Mouse (Mus musculus): ENCODE results near the gene Sema3f. TPM values are rescaled to one million over a fixed set of nuclear protein-coding genes. Genes with fewer than 3 reads are reported as not detected.

Sema3f gene
- total RNA-seq (2021): 22.8 and 25.9 TPM in 2 replicates
- long read RNA-seq, experiment 1, partial matches to known transcripts: 1 of 7 reads
- long read RNA-seq, experiment 1, other reads (novel, unspliced or antisense): 6 of 7 reads
- long read RNA-seq, experiment 2, partial matches to known transcripts: 5 of 12 reads
- long read RNA-seq, experiment 2, other reads (novel, unspliced or antisense): 7 of 12 reads

- DNase-seq: peak; percentile 89
Observed at GRCm38 (mm10) chr9:107709697-107710483, at the start of gene Sema3f. Gene Sema3f (minus strand): TSS chr9:107710475.

GRCm38 (mm10) chr9:107759593-107759992 is 49.3 kb upstream of the Sema3f start:
- DNase-seq: no peak

DNA sequence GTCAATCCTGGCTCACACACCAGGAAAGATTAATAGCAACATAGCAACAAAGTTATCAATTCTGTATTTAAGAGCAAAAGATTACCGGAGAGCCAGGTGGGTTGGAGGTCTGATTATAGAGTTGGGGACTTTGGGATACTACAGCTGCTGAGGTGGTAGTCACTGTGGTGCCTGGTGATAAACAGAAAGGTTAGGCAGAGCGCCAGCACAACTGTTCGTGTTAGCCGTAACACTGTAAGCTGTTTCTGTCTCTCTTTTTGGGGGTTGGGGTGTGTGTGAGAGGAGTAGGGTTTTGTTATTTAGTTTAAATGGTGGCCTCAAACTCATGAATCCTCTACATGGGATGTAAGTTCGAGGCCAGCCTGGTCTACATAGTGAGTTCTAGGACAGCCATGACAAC is 40.1 kb upstream of the Sema3f start:
- DNase-seq: no peak

GRCm38 (mm10) chr9:107748063-107748462 is 37.8 kb upstream of the Sema3f start:
- DNase-seq: no peak

- no peak for DNase-seq
Observed at GRCm38 (mm10) chr9:107747310-107747709, 37.0 kb upstream of the Sema3f start.

- peak; percentile 24 for DNase-seq
Observed at GRCm38 (mm10) chr9:107746679-107747078, 36.4 kb upstream of the Sema3f start.

GRCm38 (mm10) chr9:107744061-107744460 is 33.8 kb upstream of the Sema3f start:
- no peak for DNase-seq

DNA sequence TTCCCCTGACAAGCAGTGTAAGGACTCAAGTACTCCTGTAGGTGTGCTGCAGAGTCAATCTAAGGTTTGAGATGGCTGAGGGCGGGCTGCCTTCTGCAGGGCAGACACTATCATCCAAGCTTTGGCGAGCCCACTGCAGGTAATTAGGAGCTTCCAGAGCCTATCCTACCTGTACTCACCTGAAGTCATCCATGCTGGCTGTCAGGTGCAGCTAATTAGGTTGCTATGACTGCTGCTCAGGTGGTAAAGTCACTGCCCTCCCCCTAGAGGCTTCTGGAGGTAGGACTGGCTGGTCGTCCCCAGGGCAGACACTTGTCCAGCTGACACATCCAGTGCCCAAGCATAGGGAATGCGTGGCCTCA is 28.5 kb upstream of the Sema3f start:
- peak; percentile 59 for DNase-seq

GRCm38 (mm10) chr9:107738020-107738840 is 28.0 kb upstream of the Sema3f start:
- peak; percentile 92 for DNase-seq

DNA sequence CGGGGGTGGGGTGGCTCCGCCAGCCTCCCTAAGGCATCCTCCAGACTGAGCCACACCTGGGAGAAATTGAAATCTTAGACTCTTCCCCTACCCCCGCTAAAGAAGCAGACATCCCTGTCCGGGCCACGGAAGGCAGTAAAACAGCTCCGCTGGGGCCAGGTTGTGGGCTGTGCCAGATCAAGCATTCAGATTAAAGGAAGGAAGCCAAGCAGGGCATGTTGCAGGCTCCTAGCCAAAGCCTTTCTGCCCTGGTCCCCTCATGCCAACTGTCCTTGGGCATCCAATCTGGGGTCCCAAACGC is 25.9 kb upstream of the Sema3f start:
- peak; percentile 26 for DNase-seq

- DNase-seq: no peak
Observed at GRCm38 (mm10) chr9:107735356-107736184, 25.3 kb upstream of the Sema3f start.

DNA sequence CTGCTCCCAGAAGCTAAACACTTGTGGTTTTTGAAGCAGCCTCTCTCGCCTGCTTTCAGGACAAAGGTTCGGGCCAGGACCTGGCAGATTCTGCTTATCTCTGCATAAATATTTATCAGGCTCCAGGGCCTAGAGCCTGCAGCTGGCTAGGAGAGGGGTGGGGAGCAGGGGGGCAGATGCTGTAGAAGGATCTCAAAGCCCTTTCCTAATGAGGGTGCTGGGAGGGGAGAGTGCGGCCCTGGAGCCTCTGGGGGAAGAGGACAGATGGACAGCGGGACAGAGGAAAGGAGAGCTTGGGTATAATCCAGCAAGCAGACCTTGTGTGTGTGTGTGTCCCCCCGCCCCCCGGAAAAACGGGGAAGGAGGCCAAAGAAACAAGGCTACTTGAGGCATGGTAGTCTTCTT is 24.3 kb upstream of the Sema3f start:
- no peak for DNase-seq

GRCm38 (mm10) chr9:107729709-107730108 is 19.4 kb upstream of the Sema3f start:
- DNase-seq: no peak

DNA sequence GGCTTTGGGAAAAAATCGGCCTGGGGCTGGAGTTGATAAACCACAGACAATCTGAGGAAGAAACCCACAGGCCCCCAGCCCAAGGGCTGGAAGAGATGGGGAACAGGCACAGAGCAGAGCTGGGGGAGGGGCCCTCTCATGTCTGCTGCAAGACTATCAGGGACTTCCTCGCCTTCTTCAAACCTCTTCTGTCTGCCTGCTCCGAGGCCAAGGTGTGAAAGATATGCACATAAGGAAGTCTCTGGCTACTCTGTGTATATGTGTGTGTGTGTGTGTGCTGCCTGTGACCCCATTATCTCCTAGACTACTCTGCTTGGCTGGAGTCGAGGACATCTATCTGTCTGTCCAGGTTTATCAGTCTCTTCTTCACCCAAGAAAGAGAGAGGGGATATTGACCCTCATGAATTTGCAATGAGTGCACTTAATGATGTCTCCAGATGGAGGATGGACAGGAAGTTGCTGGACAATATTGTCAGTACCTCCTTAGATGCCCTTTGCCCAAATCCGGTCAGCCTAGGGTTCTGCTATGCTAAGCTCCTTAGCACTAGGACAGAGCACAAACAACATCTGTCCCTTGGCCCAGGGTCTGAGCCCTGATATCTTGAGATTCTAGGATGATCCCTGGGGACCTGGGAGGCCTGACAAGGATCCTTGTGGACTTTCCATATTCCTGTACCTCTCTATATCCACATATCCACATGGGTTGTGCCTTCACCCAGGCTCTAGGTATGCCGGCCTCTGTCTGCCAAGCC is 18.8 kb upstream of the Sema3f start:
- no peak for DNase-seq

GRCm38 (mm10) chr9:107727041-107727440 is 16.8 kb upstream of the Sema3f start:
- DNase-seq: peak; percentile 45

DNA sequence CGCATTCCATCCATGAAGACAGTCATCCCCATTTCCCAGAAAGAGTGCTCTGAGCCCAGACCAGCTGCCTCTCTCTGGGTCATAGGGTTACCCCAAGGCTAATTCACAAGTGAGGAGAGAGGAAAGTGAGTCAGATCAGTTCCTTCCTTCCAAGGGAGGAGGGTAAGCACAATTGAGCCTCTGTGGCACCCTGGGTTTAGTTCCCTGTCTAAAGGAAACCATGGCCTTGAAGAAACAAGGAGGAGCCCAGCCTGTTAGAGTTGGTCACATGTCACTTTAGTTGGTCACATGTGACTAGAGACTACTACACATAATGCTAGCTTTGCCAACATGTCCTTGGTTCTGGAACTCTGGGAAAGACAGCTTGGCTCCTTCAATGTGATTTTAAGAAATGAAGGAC is 14.5 kb upstream of the Sema3f start:
- DNase-seq: no peak

DNA sequence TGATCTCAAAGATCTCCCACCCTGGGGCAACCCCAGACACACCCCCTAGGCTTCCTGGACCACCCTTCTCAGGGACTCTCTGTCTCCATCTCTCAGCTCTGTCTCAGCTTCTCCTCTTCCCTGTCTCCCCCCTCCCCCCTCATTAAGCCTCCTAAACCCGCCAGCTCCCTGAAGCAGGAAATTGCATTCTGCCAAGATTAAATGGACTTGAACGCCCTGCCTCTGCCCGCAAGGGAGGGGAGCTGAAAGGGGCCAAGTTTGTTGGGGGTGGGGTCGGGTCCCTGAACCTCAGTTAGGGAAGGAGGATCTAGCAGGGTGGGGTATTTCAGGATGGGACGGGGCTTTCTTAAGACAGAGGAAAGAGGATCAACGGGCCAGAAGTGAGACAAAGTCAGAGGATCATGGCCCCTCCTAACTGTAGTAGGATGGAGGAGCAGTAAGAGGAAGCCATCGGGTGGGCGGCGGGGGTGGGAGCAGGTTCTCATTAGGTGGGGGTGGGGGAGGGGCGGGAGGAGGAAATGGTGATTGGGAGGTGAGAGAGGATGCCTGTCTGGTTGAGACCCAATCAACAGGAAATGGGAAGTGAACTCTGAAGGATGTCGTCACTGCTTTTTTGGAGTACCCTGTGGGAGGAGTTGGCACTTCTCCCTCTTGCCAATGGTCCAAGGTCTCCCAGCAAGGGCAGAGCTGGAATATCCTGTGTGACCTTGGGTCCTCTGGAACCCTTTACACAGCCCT is 13.7 kb upstream of the Sema3f start:
- peak; percentile 72 for DNase-seq

- DNase-seq: no peak
Observed at GRCm38 (mm10) chr9:107723292-107723691, 13.0 kb upstream of the Sema3f start.

GRCm38 (mm10) chr9:107718781-107719540 is 8.7 kb upstream of the Sema3f start:
- DNase-seq: no peak

GRCm38 (mm10) chr9:107716951-107717350 is 6.7 kb upstream of the Sema3f start:
- no peak for DNase-seq
